Mouse (Mus musculus) thymus, postnatal 14 days (tissue): ENCODE results near the gene Ccdc15.

Experiments
- DNase-seq: peaks from one replicate; pipeline ENCODE4 v3.0.0; 2021

Ccdc15 gene

DNA sequence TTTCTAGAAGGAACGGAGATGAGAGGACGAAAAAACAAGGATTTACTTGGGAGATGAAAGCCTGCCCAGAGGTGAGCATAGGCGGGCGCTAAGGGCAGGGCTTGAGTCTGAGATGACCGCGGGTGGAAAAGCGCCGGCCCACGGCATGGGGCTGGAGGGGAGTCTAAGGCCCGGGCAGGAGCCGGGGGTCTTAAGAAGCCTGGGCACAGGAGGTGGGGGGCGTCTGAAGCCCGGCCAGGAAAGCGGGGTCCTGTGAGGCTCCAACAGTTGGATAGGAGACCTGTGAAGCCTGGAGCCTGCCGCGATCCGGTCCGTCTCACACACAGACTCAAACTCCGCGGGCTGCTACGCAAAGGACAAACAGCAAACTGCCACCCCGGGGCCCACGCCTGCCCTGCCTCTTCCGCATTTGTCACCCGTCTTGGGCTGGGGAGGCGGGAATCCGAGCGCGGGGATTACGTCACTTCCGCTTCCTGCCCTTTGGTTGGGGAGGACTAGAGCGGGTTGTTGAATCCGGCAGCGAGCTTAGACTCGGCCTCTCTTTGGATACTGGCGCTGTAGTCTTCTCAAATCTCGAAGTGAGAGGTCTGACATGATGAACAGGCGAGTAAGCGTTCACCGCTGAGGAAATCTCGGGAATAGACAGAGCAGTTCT is at the start of gene Ccdc15:
Gene Ccdc15, minus strand, starts transcription at position 445 of the 655 bp plus-strand sequence.
- peak; percentile 98 for DNase-seq

DNA sequence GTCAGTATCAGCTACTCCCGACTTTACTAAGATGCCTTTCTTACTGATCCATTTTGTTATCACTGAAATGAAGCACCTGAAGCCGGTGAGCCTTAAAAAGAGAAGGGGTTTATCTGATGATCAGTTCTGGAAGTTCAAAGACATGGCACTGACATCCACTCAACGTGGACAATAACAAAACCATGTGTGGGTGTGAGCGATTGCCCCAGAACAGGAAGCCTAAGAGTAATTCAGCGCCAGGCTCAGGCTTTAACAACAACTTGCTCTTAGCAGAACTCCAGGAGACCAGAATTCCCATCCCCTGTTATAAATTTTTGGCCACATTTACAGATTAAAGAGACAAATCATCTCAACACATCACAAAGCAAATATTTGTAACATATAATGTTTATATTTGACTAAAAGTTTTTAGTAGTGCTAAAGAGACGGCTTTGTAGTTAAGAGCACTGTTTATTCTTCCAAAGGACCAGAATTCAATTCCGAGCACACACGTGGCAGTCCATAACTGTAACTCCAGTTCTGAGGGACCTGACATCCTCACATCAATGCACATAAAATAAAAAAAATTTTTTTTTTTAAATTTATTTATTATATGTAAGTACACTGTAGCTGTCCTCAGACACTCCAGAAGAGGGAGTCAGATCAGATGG is 45.4 kb upstream of the Ccdc15 start:
- DNase-seq: no peak

DNA sequence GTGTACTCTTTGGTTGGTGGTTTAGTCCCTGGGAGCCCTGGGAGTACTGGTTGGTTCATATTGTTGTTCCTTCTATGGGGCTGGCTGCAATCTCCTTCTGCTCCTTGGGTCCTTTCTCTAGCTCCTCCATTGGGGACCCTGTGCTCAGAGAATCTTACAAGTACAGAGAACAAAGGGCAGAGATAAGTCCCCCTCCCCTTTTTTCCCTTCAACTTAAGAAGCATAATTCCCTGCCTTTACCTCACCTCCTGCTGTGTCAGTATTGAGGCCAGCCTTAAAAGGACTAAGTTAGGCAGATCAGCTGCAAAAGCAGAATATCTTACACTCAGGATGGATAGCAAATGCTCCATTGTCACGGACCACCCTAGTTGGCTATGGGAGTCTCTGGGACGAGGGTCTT is 43.8 kb upstream of the Ccdc15 start:
- no peak for DNase-seq

DNA sequence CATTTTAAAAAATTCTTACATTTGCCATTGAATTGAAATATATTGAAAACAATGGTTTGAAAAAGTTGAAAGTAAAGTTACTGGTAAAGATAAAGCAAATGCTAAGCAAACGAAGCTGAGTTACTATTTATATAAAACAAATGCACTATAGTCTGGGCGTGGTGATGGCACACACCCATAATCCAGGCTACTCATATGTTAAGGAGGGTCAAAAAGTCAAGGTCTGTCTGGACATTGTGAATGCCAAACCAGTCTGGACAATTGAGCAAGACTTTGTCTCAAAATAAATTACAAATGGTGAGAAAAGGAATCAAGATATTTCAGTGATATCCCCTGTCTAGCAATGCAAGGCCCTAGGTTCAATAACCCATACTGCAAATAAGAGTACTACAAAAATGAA is 42.7 kb upstream of the Ccdc15 start:
- no peak for DNase-seq

DNA sequence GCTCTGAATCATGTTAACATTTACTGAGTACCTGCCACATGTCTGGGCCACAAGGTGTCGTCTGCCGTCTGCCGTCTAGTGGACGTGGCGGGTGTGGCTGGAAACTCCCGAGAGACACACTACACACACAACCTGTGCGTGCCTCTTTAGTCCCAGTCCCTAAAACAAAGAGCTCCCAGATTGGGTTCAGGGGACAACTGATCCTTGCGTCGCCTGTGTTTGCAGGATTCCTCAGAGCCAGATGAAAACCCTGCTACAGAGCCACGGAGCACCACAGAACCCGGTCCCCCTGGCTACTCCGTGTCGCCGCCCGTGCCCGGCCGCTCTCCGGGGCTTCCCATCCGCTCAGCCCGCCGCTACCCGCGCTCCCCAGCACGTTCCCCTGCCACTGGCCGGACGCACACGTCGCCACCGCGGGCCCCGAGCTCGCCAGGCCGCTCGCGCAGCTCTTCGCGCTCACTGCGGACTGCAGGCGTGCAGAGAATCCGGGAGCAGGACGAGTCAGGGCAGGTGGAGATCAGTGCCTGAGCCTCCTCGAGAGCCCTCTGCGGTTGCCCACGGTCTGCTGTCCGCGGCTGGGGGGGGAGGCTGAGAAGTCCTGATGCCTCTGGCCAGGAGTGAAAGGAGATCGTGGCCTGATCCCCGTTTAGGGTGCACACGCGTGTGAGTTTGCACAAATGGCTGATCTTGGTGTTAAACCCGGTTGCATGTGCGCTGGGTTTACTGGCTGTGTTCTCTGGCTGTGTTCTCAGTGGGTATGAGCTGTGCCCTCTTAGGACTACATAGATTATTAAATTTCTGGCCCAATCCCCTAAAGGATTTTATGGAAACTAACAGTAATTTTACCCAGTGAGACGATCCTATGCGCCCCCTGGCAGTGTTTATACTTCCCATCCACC is 36.3 kb upstream of the Ccdc15 start:
- no peak for DNase-seq

DNA sequence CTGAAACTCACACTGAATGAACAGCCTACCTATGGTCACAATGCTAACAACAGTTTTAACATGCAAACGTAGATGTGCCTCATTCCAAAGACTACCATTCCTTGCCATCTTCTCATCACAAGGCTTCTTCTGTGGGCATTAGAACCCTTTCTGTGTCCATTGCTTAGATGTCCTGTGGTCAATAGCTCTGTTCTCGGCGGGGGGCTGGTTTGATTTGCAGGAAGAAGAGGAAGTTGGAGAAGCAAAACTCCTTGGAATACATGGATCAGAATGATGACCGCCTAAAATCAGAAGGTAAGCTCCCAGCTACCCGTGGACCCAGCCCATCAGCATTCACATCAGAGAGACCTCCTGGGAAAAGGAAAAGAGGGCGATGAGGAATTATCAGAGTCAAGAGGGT is 34.9 kb upstream of the Ccdc15 start:
- no peak for DNase-seq

DNA sequence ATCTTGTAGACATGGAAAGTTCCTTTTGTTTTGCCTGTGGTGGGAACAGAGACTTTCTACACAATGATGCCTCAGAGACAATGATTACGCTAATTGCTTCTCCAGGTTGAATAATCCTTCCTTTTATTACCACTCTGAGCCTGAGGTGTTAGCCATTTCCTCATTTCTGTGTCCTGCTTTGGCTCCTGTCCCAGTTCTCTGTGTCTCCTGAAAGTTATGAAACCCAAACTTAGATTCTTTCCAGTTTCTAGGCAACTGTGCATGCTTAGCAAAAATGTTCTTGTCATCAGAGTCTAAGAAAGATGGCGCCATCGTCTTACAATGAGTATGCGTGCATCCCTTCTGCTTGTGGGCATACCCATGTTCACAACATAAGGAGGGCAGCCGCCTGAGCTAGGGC is 27.5 kb upstream of the Ccdc15 start:
- no peak for DNase-seq

DNA sequence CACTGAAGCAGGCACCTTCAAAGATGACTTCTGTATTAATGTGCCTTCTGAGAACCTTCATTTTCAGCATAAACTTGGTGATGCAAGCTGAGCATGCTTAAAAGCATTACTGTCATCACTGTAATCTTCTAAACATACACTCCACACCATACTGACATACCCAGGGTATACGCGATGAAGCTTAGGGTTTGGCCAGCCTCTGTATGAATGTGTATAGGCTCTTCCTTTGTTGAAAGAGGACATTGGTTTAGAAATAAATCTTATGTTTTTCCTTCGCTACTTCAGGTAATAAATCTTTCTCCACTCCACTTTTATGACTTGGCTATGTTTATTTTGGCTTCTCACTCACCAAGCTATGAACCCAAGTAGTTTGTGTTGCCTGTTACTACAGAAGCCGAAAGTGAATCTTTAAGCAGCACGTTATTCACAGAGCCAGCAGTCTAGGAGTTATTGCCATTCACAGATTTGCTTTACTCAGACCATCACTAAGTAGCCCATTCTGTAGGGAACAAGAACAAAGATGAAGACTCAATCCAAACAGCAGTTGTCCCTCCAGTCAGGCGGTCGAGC is 23.1 kb upstream of the Ccdc15 start:
- no peak for DNase-seq

DNA sequence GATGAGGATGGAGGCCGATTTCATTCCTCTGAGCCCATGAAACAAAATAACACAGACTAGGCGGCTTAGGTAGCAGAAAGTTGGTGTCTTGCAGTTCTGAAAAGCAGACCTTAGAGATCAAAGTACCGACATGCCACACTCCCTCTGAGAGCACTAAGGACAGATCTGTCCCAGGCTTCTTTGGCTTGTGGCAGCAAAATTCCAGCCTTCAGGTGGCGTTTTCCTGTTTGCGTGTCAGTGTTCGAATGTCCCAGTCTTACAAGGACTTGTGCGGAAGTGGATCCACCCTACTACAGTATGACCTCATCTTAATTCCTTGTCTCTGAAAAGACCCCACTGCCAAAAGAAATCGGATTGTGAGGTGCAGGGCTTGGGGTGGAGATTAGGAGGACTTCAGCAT is 20.6 kb upstream of the Ccdc15 start:
- DNase-seq: no peak

DNA sequence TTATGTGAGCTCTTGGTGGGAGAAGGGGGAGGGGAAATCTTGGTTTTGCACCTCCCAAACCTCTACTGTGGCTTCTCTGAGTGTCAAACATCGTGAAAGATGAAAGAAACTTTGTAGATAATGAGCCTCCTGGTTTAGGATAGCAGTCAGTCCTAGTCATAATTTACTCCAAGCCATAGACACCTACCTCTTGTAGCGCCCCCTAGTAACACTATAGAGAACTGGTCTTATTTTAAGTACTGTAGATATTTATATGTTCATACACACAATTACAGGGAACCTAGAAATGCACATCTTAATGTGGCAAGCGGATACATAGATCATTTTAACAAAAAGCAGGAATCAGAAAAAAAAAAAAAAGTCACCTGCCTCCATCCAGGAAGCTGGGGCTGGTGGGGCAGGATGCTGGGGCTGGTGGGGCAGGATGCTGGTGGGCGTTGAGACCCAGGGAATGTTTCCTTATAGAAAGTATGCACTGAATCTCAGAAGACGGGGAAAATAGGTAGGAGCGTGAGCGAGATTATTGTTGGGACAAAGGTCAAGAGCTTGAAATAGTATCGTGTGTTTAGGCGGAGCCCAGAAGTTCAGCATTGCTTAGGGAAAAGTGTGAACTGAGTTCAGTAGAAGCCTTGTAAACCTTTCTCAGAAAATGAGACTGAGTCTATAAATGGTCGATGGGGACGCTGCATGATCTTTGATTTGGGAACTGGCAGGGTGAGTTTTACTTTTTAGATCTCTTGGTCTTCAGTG is 20.0 kb upstream of the Ccdc15 start:
- DNase-seq: no peak

DNA sequence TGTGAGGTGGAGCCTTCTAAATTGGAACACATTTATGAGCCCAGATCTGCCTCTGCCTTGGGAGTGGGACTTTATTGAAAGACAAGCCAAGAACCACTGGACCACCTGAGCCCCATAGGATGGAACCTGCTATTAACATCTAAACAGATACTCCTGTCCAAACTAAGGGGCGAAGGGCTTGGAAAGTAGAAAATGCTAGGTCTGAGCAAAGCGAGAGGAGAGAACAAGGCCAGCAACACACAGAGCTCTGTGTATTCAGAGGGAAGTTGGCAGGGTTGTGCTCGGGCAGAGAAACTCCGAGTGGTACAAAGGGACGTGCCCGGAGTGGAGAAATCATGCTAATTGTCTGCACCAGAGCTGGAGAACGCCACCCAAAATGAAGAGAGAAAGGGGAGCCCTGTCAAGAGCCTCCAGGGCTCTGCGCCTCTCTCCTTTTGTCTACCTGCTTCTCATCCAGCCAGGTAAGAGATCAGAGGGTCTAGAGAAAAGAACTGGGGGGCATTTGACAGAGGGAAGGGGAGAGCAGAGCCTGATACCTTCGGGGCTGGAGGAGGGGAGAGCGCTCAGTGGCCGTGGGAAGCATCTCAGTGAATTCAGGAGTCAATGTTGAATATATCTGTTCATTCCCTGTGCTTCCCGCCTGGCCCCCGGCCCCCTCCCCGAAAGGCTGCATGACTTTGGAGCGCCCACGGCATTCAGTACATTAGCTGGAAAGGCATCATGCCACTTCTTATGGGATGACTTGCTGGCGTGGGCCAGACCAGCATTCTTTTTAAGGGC is 19.3 kb upstream of the Ccdc15 start, which contains the start of gene Hepacam:
Gene Hepacam, plus strand, starts transcription at position 51 of the 780 bp plus-strand sequence.
- no peak for DNase-seq

DNA sequence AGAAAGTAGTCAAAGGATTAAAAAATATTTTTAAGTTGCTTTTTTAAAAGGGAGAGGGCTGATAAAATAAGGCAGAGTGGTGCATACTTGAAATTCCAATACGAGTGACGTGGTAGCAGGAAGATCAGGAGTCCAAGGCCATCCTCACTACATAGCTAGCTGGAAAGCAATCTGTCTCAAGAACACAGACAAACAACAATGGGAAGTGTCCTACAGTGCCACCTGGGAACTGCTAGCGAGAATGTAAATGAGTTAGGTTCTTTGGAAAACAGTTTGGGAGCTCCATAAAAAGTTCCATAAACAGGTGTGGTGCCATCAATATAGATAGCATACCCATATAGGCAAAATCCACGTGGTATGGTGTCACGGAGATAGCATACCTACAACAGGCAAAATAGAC is 17.5 kb upstream of the Ccdc15 start:
- no peak for DNase-seq

DNA sequence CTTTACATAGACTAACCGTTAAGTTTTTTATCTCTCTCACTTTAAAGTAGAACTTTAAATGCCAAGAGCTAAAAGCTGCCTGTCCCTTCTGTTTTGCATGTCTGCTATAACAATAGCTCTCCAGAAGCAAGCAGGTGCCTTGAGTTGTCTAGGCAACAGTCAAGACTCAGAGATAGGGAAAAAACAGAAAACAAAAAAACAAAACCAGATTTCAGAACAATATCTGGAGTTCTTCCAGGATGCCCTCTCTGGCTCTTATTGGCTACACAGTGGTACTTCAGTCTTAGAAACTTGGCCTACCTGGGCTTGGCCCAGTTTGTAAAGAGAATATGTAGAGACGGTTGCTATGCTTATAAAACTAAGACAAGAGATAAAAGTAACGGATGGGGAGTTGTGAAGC is 16.2 kb upstream of the Ccdc15 start:
- DNase-seq: no peak

DNA sequence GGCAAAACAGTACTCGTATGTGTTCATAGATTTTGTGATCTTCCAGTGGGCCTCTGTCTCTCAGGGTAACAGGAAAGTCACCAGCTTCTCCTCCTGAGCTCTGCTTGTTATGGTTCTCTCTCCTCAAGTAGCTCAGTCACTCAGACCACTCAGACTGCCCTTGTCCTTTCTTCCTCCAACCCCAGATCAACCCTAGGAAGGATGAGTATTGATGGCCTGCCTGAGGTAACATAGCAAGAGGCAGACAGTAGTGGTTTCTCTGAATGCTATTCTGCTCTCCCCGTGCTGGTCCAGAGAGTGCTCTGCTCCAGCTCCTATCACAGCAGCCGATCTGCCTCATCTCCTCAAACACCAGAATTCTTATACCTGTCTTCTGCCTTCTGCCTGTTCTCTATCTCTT is 15.3 kb upstream of the Ccdc15 start:
- no peak for DNase-seq

DNA sequence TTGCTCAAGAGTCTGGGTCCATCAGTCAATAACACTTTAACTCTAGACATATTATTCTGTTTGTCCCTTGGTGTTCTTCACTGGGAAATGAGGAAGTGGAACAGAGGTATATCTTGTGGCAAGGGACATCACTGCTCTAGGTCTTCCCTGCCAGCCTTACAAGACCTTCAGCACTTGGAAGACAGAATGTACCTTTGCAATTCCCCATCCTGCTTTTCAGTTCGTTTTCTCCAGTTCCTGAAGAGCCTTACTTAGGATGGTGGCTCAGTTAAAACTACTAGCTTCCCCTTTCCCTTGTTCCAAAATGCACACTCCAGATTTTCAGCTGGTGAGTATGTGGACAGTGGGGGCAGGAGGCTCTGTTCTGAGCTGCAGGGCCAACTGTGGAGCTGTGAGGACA is 14.6 kb upstream of the Ccdc15 start:
- DNase-seq: no peak

DNA sequence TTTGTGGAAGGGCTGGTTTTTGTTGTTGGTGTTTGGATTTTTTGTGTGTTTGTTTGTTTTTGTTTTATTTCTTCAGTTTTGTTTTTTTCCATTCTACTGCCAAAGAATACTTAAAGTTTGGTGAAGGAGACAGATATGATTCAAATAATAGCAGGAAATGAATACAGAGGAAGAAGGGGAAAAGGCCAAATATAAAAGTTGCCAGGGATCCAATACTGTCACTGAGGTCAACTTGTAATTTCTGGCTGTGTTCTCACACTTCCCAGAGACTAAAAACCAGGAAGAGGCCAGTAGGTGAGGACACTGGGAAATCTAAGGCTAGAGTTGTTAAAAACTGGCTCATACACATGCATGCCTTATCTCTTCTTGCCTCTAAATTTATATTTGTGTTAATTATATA is 13.9 kb upstream of the Ccdc15 start:
- no peak for DNase-seq

DNA sequence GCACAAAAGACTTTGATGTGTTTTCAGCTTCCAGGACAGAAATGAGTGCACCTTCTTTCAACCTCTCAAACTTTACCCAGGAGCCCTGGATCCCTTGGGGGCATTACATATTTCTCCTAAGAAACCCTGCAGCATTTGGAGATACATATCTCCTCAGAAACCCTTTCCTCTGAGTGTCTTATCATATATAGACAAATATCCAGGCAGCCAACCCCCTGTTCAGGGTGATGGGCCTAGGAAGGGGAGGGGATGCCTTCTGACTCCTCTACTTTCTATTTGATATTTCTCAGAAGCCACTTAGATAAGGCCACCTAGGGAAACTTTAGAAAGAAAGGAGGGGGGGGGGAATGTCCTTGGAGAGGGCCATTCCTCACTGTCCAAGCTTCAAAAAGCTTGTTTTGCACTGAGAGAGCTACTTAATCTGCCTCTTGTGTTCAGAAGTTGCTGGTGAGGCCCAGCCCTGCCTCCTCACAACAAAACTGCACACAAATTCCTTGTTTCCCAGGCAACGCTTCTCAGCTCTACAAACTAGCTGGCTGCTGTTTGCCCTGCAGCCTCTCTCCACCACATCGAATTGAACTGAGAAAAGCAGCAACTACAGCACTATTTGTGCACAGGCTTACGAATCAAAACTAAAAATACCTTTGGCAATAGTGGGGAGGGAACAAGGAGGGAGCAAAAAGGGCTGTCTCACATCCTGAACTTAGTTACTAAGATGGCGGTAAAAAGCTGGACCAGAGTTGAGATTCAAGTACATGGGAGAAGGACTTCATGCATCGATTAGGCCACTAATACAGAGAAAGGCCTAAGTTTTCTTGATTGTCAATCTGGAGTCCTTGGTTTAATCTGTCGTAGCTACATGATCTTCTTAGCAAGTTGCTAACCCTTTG is 11.3 kb upstream of the Ccdc15 start:
- no peak for DNase-seq

DNA sequence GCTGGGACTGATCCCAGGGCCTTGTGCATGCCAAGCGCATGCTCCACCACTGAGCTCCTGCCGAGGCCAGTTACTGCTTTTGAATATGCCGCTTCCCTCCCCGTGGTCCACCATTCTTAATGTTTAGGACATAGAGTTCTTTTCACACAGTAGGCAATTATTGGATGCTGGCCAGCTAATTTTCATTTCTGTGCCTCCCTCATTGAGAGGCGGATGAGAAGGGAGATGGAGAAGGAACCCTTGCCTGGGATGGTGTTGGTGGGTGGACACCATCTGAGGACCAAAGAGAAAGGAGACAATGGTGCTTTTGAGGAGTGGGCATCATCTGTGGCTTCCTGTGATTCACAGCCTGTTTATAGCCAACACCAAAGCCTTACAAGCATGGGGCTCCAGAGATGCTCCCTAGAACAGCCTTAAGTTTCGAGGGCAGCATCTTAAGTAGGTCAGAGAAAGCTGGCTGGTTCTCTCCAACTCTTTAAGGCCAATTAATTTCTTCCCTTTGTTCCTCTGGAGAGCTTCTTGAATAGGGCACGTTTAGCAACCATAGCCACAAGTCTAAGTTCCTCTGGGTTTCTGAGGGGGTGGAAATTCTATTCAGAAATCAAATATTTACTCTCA is 10.6 kb upstream of the Ccdc15 start:
- no peak for DNase-seq

DNA sequence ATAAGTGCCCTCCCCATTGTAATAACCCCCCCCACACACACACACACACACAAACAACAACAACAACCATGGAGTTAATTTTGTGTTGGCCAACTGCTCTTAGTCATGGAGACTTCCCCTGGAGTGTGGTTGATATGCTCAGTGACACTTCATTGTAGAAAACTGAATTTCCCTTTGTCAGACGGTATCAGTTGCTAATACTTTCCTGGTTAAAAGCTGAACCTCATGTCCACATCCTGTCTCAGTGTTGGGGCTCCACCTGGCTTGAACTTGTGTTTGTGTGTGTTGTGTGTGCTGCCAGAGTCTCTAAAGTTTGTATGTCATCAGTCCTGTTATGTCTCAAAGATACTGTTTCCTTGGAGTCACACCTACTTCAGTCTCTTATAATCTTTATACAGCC is 6.3 kb upstream of the Ccdc15 start:
- DNase-seq: no peak

DNA sequence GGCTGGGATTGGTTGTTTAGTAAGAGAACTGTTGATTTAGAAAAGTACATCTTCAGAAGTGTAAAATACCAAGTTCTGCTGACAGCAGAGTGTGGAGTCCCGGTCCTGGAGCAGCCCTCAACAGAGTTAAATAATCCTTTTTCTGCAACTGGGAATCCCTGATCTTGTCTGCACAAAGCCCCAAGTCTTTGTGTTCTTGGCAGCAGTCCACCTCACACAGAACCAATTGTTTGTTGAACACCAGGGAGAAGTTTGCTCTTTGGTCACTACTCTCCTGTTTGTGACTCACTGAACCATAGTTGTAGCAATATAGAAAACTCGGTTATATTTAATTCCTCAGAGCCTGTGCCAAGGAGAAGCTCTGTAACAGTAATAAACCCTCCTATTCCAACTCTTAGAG is 3.0 kb upstream of the Ccdc15 start:
- no peak for DNase-seq
